Mouse (Mus musculus): Measurements from ENCODE around the gene Aplp1.

The Aplp1 gene

DNA sequence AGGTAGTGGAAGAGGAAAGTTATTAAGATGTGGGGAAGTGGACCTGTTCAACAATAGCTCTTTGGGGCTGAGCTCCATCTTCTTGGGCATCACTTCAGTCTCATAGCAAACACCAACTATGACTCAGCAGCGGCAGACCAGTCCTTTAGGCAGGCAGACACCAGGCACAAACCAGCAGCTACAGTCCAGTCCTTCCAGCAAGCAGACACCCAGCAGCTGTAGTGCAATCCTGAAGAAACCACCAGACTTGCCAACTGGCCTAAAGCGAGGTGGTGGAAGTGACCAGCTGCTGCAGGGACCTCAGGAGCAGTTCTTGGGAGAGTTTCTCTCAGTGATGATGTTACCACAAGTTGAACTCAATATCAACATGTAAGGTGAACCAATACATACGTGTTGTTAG is 36.7 kb downstream of the Aplp1 start:
- no peak for DNase-seq

DNA sequence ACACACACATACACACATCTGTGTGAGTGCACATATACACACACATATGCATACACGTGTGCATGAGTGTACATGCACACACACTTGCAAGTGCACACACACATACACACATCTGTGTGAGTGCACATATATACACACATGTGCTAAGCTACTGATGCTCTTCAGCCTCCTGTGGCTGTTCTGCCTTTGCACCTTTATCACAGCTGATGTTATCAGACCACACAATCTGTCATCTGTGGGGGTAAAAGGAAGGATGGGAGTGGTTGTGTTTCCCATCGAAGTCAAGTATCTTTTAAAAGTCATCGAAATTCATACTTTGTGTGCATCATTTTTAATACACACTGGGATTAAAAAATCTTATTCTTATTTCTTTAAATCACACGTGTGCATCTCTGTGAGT is 43.0 kb downstream of the Aplp1 start:
- DNase-seq: no peak

DNA sequence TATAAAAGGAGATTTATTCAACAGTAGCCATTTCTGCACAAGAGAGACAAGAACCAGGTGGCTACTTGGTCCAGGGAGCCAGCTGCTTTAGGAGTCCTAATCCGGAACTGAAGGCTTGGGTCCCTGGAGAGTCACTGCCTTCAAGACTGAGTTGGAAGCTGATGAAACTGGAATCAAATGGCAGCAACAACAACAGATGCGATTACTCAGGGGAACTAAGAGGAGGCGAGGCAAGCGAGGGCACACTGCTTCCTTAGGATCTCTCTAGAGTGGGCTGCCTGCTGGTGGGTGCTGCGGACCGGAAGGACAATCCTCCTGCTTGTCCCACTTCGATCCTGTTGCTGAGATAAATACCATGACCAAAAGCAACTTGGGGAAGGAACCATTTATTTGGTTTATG is 45.7 kb downstream of the Aplp1 start:
- no peak for DNase-seq

DNA sequence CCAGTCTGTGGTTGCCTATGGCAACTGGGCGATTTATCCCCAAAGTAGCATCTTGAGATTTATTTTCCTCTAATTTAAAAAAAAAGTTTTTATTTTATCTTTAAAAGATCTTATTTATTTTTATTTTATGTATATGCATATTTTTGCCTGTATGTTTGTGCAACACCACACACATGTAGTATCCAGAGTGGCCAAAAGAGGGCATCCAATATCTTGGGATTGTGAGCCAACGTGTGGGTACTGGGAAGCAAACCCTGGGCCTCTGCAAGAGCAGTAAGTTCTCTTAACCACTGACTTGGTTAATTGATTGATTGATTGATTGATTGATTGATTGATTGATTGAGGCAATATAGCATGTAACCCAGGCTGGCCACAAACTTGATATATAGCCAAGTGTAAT is 50.5 kb downstream of the Aplp1 start:
- DNase-seq: no peak

DNA sequence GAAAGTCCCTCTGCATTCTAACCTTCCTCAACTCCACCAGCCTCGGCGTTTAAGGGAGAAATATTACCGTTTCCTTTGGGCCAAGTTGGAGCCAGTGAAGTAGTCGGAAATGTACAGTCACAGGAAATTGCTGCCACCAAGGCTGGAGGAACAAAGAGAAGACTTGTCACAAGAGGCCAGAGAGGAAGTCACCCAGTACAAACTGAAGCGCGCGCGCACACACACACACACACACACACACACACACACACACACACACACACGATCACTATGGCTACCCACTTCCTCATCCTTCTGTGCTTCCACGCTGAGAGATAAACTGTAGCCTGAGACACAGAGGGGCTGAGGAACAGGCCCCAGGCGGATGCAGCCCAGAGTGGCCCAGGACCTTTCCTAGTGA is 51.0 kb downstream of the Aplp1 start:
- no peak for DNase-seq

DNA sequence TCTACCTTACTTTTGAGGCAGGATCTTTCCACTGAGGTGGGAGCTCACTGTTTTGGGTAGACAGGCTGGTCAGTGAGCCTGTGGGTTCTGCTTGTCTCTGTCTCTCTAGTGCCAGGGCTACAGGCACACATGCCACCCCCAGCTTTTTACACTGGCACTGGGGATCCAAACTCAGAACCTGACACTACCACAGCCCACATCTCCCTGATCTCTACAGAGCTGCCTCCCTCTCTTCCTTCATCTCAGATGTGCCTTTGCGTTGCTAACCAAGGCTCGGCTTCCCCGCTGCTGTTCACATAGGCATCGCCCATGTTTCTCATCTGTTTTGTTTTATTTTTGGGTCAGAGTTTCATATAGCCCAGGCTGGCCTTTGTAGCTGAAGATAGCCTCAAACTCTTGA is 51.7 kb downstream of the Aplp1 start:
- no peak for DNase-seq

DNA sequence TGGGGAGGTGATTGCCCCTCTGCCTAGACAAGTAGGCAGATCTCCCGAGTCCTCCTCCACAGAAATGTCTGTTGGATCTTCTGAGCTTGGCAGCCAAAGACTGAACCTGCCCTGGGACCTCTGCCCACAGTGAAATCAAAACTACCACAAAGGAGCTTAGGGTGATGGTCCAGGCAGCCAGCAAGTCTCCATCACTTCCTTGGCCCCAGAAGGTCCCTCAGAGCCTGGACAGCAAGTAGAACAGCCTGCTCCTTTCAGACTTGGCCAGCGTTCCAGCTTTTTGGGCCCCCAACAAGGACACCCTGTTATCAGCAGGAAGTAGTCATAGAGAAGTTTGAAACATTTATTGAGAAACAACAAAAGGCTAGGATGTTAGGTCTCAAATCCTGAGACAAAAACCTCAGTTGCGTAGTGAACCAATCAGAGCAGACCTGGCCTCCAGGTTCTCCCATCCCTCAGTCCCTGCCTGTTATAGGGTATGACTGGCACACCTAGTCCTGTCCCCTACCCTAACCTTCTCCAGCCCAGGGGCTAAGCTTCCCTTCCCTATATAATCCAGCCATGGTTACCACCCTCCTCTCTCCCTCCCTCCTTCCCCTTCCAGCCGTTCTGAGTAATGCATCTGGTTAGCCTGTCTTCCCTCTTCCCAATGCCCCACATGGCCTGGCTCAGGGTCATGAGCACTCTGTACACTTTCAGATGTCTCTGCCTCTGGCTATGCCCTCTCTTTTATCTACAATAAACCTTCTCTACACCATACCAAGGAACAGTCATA is 52.4 kb downstream of the Aplp1 start:
- DNase-seq: no peak

Measured in cerebellum, adult 11-12 months (tissue).